Mouse (Mus musculus) heart, postnatal 4 days (tissue): ENCODE data around the gene Il1r1. TPM values are rescaled to one million over a fixed set of nuclear protein-coding genes. Genes with fewer than 3 reads are reported as not detected.
"Not testable (repeated sequence)": the region's sequence is repeated elsewhere in the genome, so short reads cannot be mapped to it uniquely, and the experiment has no call there.

ENCODE experiments used
- DNase-seq: peaks from one replicate; pipeline ENCODE4 v3.0.0; 2021
- total RNA-seq, 2 experiments: library from RNA; stranded (reverse); gene quantifications; 2 replicates each; pipeline ENCODE4 v1.2.3; 2021

The Il1r1 gene
- total RNA-seq, 2 experiments from 2014 or later, result 9.8 TPM

GRCm38 (mm10) chr1:40271486-40272055 is 46.7 kb downstream of the Il1r1 start:
- DNase-seq, result no peak

GRCm38 (mm10) chr1:40272204-40272603 is 47.3 kb downstream of the Il1r1 start:
- no peak for DNase-seq

DNA sequence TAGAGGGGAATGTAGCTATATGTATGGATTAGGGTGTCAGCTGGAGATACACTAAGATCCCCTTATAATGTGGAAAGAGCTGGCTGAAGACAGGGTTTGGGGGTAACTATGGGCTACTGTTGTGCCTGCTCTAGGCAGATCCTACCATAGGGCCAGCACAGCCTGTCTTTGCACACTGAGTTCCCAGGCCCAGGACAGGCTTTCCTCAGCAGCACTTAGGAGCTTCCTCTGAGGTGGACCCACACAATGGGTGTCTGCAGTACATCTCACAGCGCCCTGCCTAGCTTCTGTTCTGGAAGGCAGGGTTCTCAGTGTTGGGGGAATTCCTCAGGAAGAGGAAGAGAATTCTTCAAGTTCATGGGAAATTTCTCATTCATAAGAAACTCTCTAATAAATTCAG is 48.6 kb downstream of the Il1r1 start:
- DNase-seq, result no peak

- no peak for DNase-seq
Observed at GRCm38 (mm10) chr1:40275285-40276013, 50.6 kb downstream of the Il1r1 start.

DNA sequence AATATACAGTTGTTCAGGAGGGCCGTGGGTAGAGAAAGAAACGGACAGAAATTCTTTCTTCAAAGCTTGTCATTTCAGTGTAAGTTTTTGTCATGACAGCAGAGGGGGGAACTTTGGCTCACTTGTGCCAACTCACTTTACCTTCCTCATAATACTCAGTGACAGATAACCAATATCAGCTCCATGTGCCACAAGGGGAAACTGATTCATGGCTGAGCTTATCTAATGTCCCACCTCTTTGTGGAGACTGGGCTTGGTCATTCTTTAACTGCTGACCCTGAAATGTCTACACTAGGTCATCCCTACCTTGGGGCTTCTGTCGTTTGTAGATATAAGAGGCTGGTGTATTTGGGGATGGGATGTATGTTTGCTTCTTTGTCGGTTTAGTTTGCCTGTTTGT is 53.1 kb downstream of the Il1r1 start:
- no peak for DNase-seq

- DNase-seq, result no peak
Observed at GRCm38 (mm10) chr1:40278720-40279119, 53.8 kb downstream of the Il1r1 start.

DNA sequence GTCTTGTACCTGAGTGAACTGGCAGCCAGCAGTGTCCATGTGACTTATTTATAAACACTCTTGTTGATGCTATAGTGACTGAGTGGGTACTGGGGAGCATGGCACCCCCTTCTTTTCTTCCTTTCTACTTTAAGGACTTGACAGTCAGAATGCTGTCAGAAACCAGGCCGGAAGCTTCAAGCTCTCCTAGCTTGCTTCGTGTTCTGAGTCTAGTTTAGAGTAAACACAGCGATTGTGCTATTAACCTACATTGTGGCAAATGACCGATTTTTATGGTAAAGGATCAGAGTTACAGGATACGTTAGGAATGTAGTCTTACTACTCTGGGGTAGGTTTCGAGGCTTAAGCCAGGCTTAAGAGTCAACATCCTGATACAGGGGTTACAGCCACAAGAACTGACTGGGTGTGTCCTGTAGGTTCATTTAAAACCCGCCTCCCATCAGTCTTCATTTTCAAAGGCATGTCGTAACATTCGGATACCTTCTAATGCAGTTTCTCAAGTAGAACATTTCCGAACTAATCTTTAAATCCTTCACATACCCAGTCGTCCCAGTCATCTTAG is 54.4 kb downstream of the Il1r1 start:
- DNase-seq, result no peak

- no peak for DNase-seq
Observed at GRCm38 (mm10) chr1:40281950-40282349, 57.1 kb downstream of the Il1r1 start.

GRCm38 (mm10) chr1:40282394-40282793 is 57.5 kb downstream of the Il1r1 start:
- DNase-seq, result no peak

DNA sequence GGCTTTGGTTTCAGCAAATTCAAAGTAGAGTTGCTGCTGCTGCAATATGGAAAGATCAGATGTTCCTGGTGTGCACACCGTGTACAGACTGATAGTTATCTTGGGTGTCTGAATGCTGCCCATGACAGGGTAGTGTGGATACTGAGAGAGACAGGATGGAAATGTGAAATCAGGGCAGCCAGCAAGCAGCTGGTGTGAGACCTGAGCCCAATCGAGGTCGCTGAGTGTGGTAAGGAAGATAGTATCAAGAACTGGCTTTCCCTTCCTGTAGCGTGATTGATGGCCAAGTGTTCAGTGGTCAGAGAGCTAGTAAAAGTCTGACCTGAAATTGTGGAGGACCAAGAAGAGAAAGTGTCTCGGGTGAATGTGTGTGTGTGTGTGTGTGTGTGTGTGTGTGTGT is 59.1 kb downstream of the Il1r1 start:
- DNase-seq, result no peak

GRCm38 (mm10) chr1:40290489-40291255 is 65.8 kb downstream of the Il1r1 start:
- DNase-seq, result no peak

DNA sequence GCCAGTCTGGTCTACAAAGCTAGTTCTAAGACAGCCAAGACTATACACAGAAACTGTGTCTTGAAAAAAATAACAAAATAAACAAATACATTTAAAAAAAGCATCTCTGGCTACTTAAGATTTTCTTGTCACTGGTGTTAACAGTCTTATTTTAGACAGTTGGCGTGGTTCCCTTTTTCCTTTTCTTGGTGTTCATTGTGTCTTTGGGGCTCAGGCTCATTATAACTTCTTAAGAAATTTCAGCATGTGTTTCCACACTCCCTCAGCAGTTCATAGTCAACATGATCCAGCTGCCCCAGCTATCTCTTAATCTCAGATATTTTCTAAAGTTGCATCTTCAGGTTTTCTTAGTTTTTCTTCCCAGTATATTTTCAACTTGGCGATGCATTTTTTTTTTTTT is 67.4 kb downstream of the Il1r1 start:
- DNase-seq, result no peak

GRCm38 (mm10) chr1:40293891-40294290 is 69.0 kb downstream of the Il1r1 start:
- no peak for DNase-seq

DNA sequence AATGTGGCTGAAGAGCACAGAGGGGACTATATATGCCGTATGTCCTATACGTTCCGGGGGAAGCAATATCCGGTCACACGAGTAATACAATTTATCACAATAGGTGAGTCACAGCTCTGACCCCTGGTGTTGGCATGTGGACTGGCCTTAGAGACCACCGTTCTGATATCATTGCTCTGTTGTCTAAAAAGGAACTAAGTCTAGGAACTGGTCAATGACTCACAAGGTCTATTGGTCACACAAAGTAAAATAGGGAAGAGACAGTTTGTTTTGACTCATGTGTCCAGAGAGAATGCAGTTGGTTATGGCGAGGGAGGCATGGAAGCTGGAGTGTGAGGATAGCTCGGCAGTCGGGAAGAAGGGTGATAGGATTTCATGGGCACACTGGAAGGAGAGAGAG is 69.9 kb downstream of the Il1r1 start:
- DNase-seq, result no peak

GRCm38 (mm10) chr1:40298053-40298452 is 73.2 kb downstream of the Il1r1 start:
- no peak for DNase-seq

- DNase-seq, result no peak
Observed at GRCm38 (mm10) chr1:40303179-40303866, 78.4 kb downstream of the Il1r1 start.

DNA sequence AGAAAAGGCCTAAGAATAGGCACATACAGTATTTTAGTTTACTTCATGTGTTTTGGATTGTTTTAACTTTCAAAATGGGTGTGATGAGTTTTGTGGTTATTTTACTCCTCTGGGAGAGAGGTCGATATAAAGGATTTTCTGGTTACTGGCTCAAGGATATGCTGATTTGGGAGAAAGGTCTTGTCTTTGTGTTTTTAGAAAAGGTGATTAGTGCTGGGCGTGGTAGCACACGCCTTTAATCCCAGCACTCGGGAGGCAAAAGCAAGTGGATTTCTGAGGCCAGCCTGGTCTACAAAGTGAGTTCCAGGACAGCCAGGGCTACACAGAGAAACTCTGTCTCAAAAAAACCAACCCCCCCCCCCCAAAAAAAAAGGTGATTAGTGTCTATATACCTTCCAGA is 79.4 kb downstream of the Il1r1 start:
- DNase-seq, result not testable (repeated sequence)

DNA sequence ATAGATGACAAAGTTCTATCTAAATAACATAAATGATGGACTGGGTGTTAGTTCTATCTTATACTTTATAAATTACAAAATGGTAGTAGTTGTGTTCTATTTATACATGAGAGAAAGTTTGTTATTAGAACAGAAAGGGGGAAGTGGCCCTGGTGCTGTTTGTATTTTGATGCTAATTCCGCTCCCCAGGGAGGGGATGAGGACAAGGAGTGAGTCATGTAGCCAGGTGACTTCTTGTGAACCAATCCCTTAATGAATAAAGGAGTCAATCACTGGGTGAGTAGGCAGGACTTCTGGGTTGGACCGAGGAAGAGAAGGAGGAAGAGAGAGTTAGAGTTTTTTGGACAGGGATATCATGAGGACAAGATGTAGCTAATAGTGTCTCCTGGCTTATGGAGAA is 81.2 kb downstream of the Il1r1 start:
- DNase-seq, result no peak

GRCm38 (mm10) chr1:40311123-40311522 is 86.2 kb downstream of the Il1r1 start:
- no peak for DNase-seq

- no peak for DNase-seq
Observed at GRCm38 (mm10) chr1:40311625-40312024, 86.7 kb downstream of the Il1r1 start.

DNA sequence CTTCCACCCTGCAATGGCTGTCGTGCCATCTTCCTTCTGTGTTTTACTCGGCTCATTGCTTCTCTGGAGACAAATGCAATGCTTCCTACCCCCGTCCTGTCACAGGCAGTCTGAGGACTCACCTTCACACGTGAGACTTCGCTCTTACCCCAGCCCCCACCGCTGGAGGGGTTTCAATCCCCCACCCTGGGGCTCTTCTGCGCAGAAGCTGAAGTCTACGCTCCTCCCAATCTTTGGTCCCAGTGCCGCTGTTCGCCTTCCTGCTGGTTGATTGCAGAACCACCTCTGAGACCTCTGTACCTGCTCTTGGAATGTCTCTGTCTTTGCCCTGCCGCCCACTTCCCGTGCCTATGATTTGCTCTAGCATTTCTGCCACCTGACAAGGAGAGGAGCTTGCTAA is 89.1 kb downstream of the Il1r1 start:
- DNase-seq, result no peak

DNA sequence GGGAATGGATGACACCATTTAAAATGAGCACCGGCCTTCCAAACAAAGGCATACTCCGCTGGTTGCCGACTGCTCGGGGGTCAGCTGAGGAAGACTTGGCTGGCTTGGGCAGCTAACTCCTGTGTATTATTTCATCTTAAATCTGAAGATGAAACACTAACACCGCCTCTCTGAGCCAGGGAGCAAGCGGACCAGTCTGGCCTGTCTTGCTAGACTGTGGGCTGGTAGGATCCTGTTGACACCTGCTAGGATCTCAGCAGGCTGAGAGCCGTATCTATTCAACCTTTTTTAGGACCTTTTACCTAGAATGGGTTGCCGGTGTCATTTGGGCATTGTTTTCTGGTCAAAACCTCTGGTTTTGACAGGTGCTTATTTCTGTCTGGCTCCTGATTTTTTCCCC is 92.8 kb downstream of the Il1r1 start:
- DNase-seq, result no peak

DNA sequence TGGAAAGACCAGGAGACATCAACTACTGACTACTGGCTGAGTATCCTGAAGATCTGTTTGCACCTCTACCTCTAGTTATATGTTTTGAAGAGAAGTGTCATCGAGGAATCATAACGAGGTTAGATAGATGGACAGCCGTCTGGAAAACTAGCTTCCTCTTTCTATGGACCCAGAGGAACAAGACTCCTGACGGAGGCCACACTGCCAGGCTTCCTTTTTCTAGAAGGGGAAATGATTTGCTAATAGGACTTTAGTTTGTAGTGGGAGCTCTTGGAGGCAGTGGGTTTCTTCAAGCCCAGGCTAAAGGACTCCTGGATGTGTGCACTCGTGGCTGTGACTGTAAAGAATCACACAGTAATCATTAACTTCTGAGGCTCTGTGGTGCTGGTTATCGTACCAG is 96.9 kb downstream of the Il1r1 start:
- DNase-seq, result no peak
